Mouse (Mus musculus): ENCODE measurements around the gene Ssu72.
"Not testable (repeated sequence)": the region's sequence is repeated elsewhere in the genome, so short reads cannot be mapped to it uniquely, and the experiment has no call there.

The Ssu72 gene

DNA sequence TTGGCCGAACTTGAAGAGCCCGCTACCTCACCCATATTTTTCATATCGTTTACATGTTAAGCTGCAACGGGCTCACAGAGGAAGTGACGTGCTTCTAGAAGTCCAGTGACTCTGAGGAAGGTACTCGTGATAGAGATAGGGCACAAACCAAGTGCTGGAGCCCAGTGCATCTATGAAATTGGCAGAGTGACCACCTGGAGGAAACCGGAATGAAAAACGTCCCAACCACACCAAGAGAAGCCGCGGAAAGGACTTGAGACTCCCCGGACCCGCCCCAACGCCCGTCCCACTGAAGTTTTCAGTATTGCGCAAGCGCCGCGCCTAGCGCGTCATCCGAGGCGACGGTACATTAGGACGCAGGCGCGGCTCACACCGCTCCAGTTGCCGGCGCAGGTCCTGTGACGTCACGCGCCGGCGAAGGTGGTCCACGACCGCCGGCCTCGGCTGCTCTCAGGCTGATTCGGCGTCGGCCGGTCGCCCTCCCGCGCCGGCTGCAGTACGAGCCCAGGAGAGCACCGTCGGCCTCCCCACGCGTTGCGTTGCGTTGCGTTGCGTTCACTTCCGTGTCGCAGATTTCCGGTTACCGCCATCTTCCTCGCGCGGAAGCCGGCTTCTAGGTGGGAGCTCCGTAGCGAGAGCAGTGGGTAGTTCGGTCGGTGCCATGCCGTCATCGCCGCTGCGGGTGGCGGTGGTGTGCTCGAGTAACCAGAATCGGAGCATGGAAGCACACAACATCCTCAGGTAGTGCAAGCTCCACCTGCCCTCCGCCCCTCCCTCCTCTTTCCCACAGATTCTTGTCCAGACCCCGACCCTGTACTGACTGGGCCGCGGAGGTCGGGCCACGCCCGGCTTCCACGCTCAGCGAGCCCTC is at the start of gene Ssu72:
Gene Ssu72 (plus strand): TSS at position 80 of the 871 bp plus-strand sequence.
- peak; percentile 93 to 96 for DNase-seq

DNA sequence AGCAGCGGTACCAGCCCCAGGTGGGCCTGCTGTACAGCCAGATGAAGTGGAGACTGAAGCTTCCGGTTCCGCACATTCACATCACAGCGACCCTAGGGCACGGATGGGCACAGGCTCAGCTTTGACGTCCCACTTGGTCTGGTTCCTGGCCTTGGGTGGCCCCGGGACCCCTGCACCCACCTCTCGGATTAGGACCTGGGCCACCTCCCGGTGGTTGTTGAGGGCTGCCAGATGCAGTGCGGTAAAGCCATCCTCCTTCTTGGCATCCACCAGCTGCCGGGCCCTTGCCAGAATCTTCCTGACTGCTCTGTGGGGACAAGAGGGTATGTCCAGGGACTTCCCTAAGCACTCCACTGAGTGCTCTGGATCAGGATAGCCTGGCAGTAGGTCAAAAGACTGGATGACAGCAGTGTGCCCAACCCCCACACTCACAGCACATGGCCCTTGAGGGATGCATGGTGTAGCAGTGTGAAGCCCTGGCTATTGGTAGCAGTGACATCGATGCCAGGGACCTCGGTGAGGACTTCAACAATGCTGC is 48.3 kb upstream of the Ssu72 start:
- DNase-seq: peak in 1 of 2 experiments; percentile 34

DNA sequence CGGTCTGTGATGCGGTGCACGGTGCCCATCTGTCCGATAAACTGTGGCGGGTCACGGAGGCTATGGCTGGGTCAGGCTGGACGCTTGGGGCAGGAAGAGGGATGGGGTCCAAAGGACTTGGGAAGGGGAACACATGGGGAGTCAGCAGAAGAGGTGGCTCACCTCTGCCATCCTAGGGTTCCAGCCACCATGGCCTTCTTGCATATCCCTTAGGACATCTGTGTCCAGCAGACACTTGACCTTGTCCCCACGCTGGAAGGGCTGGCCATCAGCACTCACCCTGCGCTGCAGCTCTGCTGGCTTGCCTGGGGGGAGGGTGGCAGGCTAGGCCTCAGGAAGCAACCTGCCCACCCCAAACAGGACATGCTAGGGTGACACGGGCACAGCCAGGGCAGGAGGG is 45.6 kb upstream of the Ssu72 start:
- DNase-seq: no peak

DNA sequence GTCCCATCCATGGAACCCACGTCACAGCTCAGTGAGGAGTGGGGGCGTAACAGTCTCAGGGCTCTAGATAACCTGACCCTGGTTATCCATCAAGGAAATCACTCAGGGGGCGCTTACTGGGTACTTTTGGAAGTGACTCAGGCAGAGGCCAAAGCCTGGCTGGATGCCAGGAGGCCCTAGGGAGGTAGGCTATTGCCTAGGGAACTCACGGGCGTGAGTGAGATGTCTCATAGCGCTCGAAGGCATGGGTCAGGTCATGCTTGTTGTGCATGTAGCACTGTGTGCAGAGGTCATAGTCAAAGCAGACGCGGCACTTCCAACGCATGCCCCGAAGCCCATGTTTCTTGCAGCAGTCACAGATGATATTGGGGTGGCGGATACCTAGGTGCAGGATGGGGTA is 44.0 kb upstream of the Ssu72 start:
- DNase-seq: no peak

DNA sequence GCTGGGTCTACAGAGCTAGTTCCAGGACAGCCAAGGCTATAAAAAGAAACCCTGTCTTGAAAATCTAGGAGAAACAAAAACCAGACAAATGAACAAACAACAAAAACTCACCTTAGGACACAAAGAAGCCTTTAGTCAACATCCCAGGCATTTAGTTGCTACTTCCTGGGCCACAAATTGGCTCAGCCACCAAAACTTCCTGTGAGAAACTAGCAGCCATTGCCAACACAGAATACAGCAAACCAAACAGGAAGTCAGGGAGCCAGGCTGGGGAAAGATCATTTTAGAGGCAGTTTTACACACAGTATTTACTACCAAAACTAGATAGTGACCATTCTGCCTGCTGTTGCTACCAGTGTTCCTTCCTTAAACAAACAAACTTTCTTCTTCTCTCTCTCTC is 37.7 kb upstream of the Ssu72 start:
- DNase-seq: no peak

DNA sequence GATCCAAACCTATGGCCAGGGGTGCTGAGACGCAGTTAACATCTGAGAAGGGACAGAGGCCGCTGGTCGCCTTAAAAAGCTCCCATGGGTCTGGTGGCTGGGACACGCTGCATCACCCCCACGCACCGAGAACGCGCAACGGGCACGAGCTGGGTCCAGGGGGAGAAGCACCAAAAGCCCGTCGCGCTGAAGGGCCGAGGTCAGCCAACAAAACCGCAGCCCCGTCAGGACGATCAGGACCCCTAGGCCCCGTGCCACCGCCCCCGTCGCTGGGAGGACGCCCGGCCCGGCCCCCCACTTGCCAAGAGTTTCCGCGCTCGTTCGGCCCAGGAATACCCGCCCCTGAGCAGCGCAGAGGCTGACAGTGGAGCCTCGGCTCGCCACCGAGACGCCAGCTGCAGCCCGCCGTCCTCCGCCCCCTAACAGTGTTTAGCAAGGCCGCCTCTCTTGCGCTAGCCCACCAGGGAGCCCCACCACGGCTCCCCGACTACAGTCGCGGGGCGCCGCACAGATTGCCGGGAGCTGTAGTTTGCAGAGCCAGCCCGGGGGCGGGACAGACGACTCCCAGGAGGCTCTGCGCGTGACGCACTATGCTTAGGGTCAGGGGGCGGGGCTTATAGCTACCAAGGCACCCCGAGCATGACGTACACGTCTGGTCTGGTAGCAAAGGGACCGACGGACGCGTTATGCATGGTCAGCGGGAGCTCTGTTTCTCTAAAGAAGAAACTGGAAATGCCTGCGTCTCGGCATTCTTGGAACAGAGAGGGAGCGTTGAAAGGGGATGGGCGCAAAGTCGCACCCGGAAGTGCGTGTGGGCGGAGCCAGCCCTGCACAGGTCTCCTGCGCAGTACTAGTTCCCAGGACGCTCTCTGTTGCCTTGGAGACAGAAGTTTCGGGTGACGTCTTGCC is 35.7 kb upstream of the Ssu72 start, which contains the start of gene Mib2:
Gene Mib2 (minus strand): TSS at position 510 of the 909 bp plus-strand sequence.
- DNase-seq: peak; percentile 97

DNA sequence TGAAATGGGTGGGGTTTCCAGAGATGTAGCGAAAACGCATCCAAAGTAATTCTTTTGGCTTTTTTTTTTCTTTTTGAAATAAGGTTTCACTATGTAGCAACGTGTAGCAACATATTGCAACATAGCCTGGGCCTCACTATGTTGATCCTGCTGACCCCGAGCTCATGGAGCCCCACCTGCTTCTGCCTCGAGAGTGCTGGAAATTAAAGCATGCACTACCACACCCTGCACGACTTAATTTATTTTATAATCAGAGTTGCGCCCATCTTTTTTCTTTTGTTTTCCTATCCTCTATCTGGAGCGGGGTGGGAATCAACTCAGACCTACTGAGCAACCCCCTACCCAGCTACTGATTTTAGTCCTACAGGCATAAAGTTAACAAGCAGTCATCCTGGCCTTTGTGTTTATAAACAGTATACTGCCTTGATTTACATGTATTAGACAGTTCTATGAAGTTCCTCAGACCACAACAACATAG is 35.0 kb upstream of the Ssu72 start:
- DNase-seq: no peak

DNA sequence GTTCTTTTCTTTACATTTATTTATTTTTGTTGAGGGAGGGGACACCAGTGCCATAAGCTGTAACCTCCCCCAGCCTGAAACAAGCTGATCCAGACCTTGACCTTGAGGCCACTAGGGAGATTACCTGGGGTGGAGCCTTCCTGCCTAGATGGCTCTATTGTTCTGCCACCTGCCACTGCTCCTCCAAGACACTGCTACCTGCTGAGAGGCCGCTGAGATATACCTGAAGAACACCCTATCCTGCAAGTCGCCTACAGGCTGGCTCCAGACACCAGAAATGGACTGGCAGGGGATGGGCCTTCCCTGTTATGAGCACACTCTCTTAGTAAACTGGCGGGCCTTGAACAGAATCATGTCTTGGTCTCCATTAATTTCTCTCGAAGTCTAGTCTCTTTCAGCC is 34.4 kb upstream of the Ssu72 start:
- peak in 1 of 2 experiments; percentile 6 for DNase-seq

DNA sequence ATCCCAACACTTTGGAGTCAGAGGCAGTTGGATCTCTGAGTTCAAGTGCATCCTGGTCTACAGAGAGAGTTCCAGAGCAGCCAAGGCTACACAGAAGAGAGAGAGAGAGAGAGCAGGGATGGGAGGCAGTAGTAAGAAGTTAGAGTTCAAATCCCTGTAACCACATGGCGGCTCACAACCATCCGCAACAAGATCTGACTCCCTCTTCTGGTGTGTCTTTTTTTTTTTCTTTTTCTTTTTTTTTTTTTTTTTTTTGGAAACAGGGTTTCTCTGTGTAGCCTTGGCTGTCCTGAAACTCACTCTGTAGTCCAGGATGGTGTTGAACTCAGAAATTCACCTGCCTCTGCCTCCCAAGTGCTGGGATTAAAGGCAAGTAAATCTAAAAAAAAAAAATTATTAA is 32.5 kb upstream of the Ssu72 start:
- DNase-seq: no peak

DNA sequence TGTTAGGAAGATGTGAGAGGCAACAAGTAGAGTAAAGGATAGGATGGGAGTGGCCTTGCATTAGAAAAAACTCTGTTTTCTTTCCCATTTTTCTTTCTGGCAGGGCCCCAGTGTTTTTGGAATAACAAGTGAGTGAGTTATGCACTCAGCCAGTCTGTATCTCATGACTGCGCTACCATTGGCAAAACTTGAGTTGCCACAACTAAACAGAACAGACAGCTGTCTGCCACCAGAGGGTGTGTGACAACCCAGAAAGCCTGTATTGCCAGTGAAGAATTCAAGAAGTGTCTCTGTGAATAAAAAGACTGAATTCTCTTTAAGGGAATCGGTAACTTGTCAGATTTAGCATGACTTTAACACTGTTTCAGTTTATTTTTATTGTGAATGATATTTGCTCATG is 28.6 kb upstream of the Ssu72 start:
- DNase-seq: peak; percentile 55 to 58

DNA sequence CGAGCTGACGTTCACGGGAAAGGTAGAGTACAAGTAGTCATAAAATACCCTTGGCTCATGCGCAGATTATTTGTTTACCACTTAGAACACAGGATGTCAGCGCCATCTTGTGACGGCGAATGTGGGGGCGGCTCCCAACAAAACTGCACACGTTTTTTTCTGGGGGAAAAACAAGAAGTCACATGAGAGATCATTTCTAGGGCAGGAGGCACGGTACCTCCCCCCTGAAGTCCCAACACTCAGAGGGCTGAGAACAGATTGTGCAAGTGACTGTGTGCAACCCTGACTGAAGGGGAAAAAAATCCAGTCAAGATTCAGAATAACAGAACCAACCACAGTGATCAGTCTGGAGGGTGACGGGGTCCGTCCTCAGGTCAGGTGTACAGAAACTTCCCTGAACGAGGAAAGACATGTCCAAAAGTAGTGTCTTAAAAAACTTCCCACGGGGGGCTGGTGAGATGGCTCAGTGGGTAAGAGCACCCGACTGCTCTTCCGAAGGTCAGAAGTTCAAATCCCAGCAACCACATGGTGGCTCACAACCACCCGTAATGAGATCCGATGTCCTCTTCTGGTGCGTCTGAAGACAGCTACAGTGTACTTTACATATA is 20.8 kb upstream of the Ssu72 start:
- DNase-seq: not testable (repeated sequence)

DNA sequence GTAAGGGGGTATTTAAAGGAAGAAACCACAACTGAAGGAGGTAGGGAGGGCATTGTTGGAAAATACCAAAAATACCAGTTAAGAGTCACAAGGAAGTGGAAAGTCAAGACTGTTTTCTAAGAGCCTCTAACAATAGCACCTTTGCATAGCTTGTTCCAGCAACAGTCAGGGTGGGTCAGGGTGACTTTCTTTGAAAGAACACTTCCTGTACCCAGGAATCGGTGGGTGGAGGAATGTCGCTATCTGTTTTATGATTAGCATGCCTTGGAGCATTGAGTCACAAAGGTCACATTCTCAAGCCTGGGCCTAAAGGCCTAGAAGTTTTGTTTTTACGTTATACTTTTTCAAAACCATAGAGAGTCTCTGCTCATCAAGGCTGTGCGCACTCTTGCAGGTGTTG is 16.8 kb upstream of the Ssu72 start:
- DNase-seq: not testable (repeated sequence)

DNA sequence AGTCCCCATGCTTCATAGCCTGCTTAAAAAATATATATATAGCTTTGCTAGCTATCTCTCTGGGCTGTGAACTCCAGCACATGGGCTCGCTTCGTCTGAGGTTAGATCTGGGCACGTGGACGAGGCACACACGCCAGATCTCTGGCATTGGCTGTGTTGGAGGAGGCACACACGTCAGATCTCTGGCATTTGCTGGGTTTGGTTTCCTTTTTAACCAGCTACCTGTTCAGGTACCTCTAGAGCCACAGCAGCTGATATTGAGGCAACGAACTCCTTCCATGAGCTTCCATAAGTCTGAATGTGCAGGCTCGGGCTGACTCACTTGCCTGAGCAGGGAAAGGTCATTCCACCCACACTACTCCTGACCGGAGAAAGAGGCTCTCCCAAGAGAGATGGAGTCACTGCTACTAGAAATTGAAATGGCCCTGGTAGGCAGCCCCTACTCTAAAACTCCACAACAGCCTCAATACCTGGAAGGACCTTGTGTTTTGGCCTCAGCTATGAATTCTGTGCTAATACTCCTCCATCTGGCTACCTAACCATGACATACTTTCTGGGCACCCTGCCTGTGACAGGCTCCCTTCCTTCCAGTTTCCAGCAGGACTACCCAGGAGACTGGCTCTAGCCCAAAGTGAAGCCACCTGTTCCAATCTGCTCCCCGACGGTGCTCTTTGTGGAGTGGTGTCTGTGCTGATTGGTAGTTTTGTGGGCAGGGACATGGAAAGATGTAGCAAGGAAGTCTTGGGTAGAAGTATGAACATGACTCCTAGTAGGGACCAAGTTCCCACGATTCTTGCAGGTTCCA is 13.8 kb upstream of the Ssu72 start:
- DNase-seq: peak; percentile 96 to 98

DNA sequence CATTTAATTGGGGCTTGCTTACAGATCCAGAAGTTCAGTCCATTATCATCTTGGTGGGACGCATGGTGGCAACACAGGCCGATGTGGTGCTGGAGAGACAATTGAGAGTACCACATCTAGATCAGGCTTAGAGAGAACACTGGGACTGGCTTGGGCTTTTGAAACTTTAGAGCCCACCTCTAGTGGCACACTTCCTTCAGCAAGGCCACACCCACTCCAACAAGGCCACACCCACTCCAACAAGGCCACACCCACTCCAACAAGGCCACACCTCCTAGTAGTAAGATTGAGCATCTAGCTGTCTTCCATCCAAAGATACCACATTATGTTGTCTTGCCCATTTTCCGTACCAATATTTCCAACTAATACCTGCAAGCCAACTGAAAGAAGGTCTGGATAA is 12.2 kb upstream of the Ssu72 start:
- no peak for DNase-seq

DNA sequence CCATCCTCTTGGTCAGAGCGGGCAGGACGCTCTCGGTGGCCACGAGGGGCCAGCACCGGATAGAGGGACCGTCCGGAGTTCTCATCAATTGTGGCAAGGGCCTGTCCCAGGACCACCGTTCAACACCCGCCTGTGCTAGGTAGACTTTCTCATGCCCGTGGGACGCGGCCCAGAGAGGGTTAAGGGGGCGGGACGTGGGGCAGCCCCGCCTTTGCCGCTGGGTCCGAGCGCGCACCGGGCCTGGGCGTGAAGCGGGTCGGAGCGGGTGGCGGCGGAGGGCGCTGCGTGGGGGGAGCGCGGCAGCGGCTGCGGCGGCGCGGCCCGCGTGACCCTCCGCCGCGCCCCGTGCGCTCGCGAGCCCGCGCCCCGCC is 10.5 kb upstream of the Ssu72 start, which contains the start of gene Fndc10:
Gene Fndc10 (plus strand): TSS at position 232 of the 371 bp plus-strand sequence.
- peak; percentile 85 to 91 for DNase-seq

DNA sequence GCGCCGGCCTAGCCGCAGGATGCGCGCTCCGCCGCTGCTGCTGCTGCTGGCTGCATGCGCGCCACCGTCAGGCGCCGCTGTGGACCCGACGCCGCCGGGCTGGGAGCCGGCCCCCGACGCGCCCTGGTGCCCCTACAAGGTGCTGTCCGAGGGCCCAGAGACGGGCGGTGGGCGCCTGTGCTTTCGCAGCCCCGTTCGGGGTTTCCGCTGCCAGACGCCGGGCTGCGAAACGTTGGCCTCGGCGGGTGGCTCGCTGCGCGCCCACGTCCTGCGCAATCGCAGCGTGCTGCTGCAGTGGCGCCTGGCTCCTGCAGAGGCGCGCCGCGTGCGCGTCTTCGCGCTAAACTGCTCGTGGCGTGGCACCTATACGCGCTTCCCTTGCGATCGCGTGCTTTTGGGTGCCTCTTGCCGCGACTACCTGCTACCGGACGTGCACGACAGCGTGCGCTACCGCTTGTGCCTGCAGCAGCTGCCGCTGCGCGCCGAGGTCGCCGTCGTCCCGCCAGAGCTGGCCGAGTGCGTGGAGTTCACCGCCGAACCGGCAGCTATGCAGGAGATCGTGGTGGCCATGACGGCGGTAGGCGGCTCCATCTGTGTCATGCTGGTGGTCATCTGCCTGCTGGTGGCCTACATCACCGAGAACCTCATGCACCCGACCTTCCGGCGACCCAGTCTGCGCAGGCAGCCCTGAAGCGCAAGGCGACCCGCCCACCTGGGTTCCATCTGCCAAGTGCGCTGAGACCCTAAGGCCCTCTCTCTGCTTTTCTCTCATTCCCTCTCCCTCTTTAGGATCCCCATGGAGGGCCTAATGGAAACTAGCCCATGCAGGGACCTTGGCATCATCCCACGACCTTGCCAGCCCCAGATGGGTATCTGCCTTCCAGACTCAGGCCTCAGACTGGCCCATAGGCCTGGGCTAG is 9.9 kb upstream of the Ssu72 start:
- peak; percentile 71 to 74 for DNase-seq

DNA sequence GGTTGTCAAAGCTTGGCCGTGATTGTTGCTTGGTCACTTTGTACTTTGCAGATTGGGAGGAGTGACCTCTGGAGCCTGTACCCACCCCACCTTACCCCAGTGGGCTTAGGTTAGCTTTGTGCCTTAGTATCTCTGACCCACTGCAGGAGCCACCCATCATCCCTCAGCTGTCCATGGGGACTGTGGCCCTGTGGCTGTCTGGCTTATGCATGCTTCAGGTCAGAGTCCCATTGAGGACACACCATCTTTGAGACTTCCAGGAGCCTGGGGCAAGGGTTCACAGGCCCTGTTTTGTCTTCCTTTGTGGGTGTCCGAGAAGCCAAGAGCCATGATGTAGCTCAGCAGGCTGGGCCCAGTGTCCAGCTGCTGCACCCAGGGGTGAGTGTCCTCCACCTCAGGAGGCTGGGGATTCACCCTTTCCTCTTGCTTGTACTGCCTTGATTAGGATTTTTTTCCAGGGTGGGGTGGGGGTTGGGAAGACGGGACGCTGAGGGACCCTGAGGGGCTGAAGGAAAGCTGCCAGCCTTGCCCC is 9.0 kb upstream of the Ssu72 start:
- DNase-seq: peak in 1 of 2 experiments; percentile 37

DNA sequence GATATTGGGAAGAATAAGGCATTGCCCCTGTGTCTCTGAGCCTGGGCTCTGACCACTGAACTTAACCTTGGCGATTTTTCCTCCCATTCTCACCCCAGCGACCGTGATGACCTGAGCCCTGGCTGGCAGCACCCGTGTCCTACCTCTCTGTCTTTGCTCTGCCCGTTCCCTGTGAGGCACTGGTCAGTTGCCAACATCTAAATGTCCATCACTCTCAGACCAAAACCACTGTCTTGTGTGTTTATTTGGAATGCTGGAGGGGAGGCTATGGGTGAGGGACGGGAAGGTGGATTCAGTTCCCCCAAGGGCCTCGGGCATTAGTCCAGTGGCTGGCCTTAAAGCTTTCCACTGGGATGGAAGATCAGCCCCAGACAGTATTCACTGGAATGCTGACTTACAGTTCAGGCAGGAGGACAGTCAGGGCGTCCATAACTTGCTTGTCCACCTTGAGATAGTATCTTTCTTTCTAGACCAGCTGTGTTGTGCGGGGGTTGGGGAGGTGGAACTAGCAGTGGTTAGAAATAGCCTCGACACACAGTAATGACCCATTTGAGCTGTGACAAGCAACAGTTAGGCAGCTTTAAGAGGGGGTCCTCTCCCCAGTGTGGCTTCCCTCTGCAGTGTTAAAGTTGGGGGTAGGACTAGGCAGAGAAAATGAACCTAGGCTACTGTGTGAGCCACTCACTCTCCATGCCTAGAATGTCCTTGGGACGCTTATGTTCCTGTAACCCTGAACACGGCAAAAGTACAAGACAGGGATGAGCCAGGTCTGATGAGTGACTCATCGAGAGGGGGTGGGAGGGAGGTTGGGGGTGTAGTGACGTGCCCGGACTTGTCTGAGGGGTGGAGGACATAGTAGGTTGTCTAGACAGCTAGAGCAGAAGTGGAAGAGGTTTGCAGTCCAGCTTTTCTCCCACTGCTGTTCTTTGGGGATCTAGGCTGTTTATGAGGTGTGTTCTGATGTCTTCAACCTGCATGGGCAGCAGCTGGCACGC is 8.0 kb upstream of the Ssu72 start:
- DNase-seq: peak; percentile 30 to 51

DNA sequence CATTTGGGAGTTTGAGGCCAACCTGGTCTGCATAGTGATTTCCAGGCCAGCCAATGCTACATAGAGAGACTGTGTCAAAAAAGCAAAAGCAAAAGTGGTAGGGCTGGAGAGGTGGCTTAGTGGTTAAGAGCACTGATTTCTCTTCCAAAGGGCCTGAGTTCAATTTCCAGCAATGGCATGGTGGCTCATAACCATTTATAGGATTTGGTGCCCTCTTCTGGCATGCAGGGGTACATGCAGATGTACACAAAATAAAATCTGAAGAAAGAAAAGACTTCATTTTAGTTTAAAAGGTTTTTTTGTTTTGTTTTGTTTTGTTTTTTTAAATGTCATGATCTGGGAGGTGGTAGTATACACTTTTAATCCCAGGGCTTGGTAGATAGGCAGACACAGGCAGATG is 4.2 kb upstream of the Ssu72 start:
- no peak for DNase-seq

Data from cerebellum, postnatal 36 days (tissue).